Mouse (Mus musculus): Measurements from ENCODE around the gene Vmn1r131. TPM values are rescaled to one million over a fixed set of nuclear protein-coding genes. Genes with fewer than 3 reads are reported as not detected.
"Not testable (repeated sequence)": the region's sequence is repeated elsewhere in the genome, so short reads cannot be mapped to it uniquely, and the experiment has no call there.

Gene Vmn1r131
- not detected in 2 replicates for polyA plus RNA-seq (2016; fragmentation: Nextera tagmentation; extraction: Ambion mirVana)

- not testable (repeated sequence) for H3K27me3 ChIP-seq; H3K27ac ChIP-seq; H3K4me2 ChIP-seq (replicated peaks); ATAC-seq (ENCODE audit: insufficient number of reproducible peaks, insufficient read depth, low FRiP score, low TSS enrichment); H3K36me3 ChIP-seq; H3K4me3 ChIP-seq; H3K9me3 ChIP-seq; H3K9ac ChIP-seq; H3K4me1 ChIP-seq
- no CpG with 5 or more reads among the region's 2 CpGs for WGBS
Observed at GRCm38 (mm10) chr7:21545990-21546389, at the start of gene Vmn1r131. Vmn1r131 (minus strand) TSS chr7:21546090.

GRCm38 (mm10) chr7:21511480-21511879, 34.4 kb downstream of the Vmn1r131 start, which contains the start of gene Vmn1r130:
Vmn1r130 (plus strand) TSS chr7:21511780.
- not testable (repeated sequence) for H3K4me3 ChIP-seq; H3K36me3 ChIP-seq; H3K4me1 ChIP-seq; ATAC-seq (ENCODE audit: insufficient number of reproducible peaks, insufficient read depth, low FRiP score, low TSS enrichment); H3K9ac ChIP-seq; H3K27me3 ChIP-seq; H3K4me2 ChIP-seq (replicated peaks); H3K27ac ChIP-seq; H3K9me3 ChIP-seq
- no CpG with 5 or more reads among the region's 3 CpGs for WGBS

Other genes starting within 250 kb of the Vmn1r131 start
- gene Vmn1r126, start 244.6 kb downstream of the Vmn1r131 start, polyA plus RNA-seq (2016; fragmentation: Nextera tagmentation; extraction: Ambion mirVana): not detected in 2 replicates
- gene Vmn1r127, start 226.2 kb downstream of the Vmn1r131 start, polyA plus RNA-seq (2016; fragmentation: Nextera tagmentation; extraction: Ambion mirVana): not detected in 2 replicates
- gene Vmn1r128, start 196.7 kb downstream of the Vmn1r131 start, polyA plus RNA-seq (2016; fragmentation: Nextera tagmentation; extraction: Ambion mirVana): not detected in 2 replicates
- not detected in 2 replicates for gene Vmn1r129, start 184.8 kb downstream of the Vmn1r131 start, polyA plus RNA-seq (2016; fragmentation: Nextera tagmentation; extraction: Ambion mirVana)
- gene Gm6882, start 113.3 kb downstream of the Vmn1r131 start, polyA plus RNA-seq (2016; fragmentation: Nextera tagmentation; extraction: Ambion mirVana): not detected in 2 replicates
- not detected in 2 replicates for gene Vmn1r130, start 34.3 kb downstream of the Vmn1r131 start, polyA plus RNA-seq (2016; fragmentation: Nextera tagmentation; extraction: Ambion mirVana)
- gene Vmn1r132, start 68.0 kb upstream of the Vmn1r131 start, polyA plus RNA-seq (2016; fragmentation: Nextera tagmentation; extraction: Ambion mirVana): not detected in 2 replicates
- gene Gm4175, start 215.4 kb upstream of the Vmn1r131 start, polyA plus RNA-seq (2016; fragmentation: Nextera tagmentation; extraction: Ambion mirVana): not detected in 2 replicates